Mouse (Mus musculus) right cerebral cortex, postnatal 10 days (tissue): Measurements from ENCODE around the gene Enah.
A peak's percentile ranks its signal among the peaks of the same experiment; 100 is the strongest.

Experiments used
- DNase-seq, 2 experiments: peaks; one replicate each; pipeline ENCODE4 v3.0.0; 2021; ENCODE audit warnings: low spot score in 2 of 2

Gene Enah

GRCm38 (mm10) chr1:181963827-181964226 lies 56.0 kb downstream of the Enah start:
- DNase-seq = no peak

GRCm38 (mm10) chr1:181963351-181963750 lies 56.4 kb downstream of the Enah start:
- no peak for DNase-seq

- DNase-seq = no peak
Measured at GRCm38 (mm10) chr1:181960383-181960782, 59.4 kb downstream of the Enah start.

- DNase-seq = no peak
Measured at GRCm38 (mm10) chr1:181958392-181958791, 61.4 kb downstream of the Enah start.

GRCm38 (mm10) chr1:181957736-181958135 lies 62.1 kb downstream of the Enah start:
- DNase-seq = no peak

GRCm38 (mm10) chr1:181953547-181953946 lies 66.2 kb downstream of the Enah start:
- DNase-seq = no peak

GRCm38 (mm10) chr1:181951266-181951665 lies 68.5 kb downstream of the Enah start:
- no peak for DNase-seq

DNA sequence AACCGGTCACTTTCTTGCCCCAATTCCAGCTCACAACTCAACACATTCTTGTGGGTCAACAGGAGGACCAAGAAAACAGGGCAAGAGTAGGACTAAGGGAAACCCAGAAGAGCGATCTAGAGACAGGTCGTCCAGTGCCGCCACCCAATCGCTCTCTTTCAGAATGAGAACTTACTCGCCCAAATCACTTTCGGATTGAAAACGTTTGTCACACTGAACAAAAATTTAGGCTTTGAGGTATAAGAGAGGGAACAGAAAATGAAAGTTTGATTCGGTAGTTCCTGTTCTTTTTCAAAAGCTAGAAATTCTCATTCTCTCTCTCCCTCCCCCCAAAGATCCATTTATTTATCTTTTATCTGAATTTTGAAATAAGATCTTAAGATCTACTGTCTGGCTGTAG lies 69.1 kb downstream of the Enah start:
- no peak for DNase-seq

DNA sequence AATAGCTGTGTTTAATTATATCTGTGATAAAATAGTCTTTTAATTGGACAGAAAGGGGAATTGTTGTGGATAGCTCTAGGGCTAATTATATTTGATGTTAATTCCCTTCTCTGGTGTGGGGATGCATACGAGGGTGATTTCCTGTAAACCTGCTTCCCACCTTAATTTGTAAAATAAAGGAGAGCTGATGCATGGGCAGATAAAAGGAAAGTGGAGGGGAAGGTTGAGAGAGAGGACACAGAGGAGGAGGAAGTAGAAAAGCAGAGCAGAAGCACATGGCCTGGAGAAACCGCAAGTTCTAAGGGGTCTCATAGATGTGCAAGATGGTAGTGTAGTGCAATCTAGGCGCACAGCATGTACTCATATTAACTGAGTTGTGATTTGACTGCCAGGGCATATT lies 71.6 kb downstream of the Enah start:
- DNase-seq = no peak

GRCm38 (mm10) chr1:181937064-181937463 lies 82.7 kb downstream of the Enah start:
- DNase-seq = no peak

DNA sequence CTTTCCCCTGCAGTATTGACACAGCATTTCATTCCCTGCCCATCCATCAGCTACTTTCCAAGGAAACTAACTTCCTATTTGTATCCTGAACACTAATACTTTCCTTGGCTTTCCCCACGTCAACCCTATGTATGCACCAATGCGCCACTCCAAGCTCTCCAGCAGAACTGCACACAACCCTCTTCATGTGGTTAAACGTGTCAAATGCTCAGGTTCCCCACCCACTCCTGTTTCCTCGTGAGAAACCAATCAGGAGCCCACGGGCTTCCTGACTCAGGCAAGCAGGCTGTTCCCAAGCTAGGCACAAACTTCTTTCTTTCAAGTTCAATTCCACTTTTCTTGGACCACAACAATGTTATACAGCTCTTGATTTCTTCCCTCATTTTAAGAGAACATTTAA lies 91.4 kb downstream of the Enah start:
- DNase-seq = no peak

GRCm38 (mm10) chr1:181923384-181923783 lies 96.4 kb downstream of the Enah start:
- DNase-seq = peak; percentile 67 to 76

DNA sequence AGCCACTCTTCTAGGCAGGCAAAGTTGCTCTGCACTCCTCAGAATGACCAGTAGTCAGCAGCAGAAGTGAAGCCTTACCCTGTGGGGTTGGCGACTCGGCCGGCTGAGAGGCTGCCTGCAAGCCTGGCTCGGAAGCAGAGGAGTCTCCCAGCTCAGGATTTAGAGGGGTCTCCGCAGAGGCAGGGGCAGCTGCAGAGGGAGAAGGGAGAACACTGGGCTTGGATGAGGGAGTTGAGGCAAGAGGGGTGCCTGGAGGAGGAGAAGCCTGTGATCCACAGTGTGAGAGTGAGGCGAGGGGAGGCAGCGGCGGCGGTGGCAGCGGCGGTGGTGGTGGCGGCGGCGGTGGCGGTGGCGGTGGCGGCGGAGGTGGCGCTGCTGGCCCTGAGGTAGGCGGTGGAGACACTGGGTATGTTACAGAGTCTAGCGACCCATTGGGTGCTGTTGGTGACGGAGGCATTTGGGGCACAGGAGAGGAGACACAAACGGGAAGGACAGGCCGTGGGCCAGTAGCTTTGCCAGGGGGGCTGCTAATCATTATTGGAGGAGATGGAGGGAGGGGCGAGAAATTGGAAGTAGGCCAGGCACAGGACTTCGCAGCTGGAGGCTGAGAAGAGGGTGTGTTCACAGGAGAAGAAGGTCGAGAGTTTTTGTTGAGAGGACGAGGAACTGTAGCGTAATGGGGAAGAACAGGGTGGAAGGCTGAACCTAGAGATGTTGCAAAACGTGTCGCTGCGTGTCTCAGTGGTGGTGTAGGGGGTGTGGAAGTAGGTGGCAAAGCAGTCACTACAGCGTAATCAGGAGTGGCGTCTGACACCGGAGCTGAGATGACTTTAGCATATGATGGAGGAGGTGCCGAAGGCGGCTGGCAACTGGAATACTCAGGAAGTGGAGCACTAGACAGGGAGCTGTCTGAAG lies 98.0 kb downstream of the Enah start:
- no peak for DNase-seq

- DNase-seq = no peak
Measured at GRCm38 (mm10) chr1:181911841-181912240, 107.9 kb downstream of the Enah start.

GRCm38 (mm10) chr1:181901706-181902373 lies 118.0 kb downstream of the Enah start:
- no peak for DNase-seq

GRCm38 (mm10) chr1:181900846-181901245 lies 118.9 kb downstream of the Enah start:
- no peak for DNase-seq

GRCm38 (mm10) chr1:181898961-181899360 lies 120.8 kb downstream of the Enah start:
- no peak for DNase-seq

- DNase-seq = no peak
Measured at GRCm38 (mm10) chr1:181896991-181897390, 122.8 kb downstream of the Enah start.

DNA sequence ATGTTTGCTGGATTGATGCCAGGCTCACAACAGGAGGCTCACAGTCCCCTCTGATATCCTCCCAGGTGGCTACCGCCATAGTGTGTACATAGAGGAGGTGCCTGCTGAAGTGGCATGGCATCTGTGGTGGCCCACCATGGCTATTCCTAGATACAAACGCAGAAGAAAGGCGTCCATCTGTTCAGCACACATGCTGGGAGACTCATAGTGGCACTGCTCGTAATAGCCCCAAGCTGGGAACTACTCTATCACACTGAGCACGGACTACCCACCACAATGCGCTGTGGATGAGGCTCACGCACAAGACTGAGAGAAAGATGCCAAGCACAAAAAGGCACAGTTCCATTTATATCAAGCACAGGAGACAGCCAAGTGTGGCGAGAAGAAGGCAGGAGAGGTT lies 126.1 kb downstream of the Enah start:
- DNase-seq = peak; percentile 75 to 92

DNA sequence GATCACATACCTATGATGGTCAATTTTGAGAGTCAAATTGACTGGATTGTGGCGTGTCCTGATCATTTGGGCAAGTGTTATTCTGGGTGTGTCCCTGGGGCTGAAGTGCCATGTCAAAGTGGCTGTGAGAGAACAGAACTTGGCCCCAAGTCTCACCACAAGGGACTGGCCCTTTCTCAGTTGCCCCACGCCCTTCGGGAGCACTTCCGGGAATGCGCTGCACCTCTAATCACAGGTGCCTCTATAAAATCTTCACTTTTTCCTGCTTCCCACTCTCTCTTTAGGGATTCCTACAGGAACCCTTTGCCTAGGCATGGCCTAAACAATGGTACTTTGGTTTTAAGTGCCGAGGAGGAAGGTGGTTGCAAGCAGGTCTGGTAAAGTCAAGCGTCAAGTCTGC lies 130.1 kb downstream of the Enah start:
- no peak for DNase-seq

GRCm38 (mm10) chr1:181888801-181889200 lies 131.0 kb downstream of the Enah start:
- peak; percentile 85 to 91 for DNase-seq

GRCm38 (mm10) chr1:181881532-181881931 lies 138.3 kb downstream of the Enah start:
- peak; percentile 75 to 77 for DNase-seq

DNA sequence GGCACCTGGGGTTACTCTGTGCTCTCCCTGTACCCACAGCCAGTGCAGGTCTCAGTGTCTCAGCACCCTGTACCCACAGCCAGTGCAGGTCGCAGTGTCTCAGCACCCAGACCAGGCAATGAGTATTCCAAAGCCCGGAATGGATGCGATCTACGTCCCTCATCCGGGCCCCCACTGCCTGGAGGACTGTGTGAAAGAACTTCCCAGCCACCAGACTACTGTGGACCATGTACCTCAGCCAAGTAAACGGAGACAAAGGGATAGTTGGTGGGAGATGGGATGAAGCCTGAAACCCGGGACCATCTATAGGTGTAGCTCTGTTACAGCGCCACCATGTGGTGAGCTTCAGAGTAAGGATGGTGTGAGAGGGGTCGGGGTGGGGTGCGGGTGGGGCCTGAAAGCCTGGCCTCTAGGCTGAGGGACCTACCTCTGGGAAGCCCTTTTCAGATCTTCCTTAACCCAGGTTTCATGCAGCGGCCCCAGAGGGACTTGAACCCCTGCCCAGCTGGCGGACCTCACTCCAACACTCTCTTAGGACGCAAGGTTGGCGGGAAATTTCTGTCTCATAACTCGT lies 139.0 kb downstream of the Enah start:
- DNase-seq = no peak
